Mouse (Mus musculus) midbrain, embryonic 15.5 days (tissue): ENCODE results near the gene Samd4b. TPM values are rescaled to one million over a fixed set of nuclear protein-coding genes. Genes with fewer than 3 reads are reported as not detected.
A peak's percentile ranks its signal among the peaks of the same experiment; 100 is the strongest.

Experiments used
- ATAC-seq: fragments of 200-750 bp; cut with Nextera tagmentation; replicated peaks from 2 replicates; pipeline ENCODE4 v1.8.0; 2017; ENCODE audit warnings: moderate TSS enrichment
- H3K27ac ChIP-seq: fragments of 300-500 bp; sonication (generic); 2 replicates; pipeline ENCODE4 v1.5.1; 2015; ENCODE audit warnings: mild to moderate bottlenecking, inconsistent platforms
- H3K27me3 ChIP-seq: fragments of 300-500 bp; sonication (generic); replicated peaks from 2 replicates; pipeline ENCODE4 v1.6.1; 2015; ENCODE audit warnings: inconsistent platforms
- H3K36me3 ChIP-seq: fragments of 300-500 bp; sonication (generic); replicated peaks from 2 replicates; pipeline ENCODE4 v1.6.1; 2015; ENCODE audit warnings: inconsistent platforms
- H3K4me1 ChIP-seq: fragments of 300-500 bp; sonication (generic); 2 replicates; pipeline ENCODE4 v1.6.1; 2015; ENCODE audit warnings: inconsistent platforms
- H3K4me2 ChIP-seq: fragments of 300-500 bp; sonication (generic); 2 replicates; pipeline ENCODE4 v1.6.1; 2015; ENCODE audit warnings: inconsistent platforms, mild to moderate bottlenecking, moderate library complexity
- H3K4me3 ChIP-seq: fragments of 300-500 bp; sonication (generic); 2 replicates; pipeline ENCODE4 v1.5.1; 2015; ENCODE audit warnings: mild to moderate bottlenecking, inconsistent platforms
- H3K9ac ChIP-seq: fragments of 300-500 bp; sonication (generic); 2 replicates; pipeline ENCODE4 v1.6.1; 2015; ENCODE audit warnings: mild to moderate bottlenecking, inconsistent platforms
- H3K9me3 ChIP-seq: fragments of 300-500 bp; sonication (generic); 2 replicates; pipeline ENCODE4 v1.6.1; 2016; ENCODE audit warnings: inconsistent platforms
- WGBS: fragments of 180-500 bp; shearing (Covaris S2); methylation state at CpG from one replicate; pipeline ENCODE4 v1.1.7; 2015; ENCODE audit warnings: mixed read lengths; 5-methylcytosine and 5-hydroxymethylcytosine counted together
- polyA plus RNA-seq: library from polyadenylated mRNA; unstranded; fragments of >200 nt; fragmentation: Nextera tagmentation; extraction: Ambion mirVana; gene quantifications from 2 replicates; pipeline ENCODE4 v1.2.1, GENCODE M21; 2015

The Samd4b gene
- polyA plus RNA-seq, 1 experiment from 2014 or later, result 22.8 TPM

DNA sequence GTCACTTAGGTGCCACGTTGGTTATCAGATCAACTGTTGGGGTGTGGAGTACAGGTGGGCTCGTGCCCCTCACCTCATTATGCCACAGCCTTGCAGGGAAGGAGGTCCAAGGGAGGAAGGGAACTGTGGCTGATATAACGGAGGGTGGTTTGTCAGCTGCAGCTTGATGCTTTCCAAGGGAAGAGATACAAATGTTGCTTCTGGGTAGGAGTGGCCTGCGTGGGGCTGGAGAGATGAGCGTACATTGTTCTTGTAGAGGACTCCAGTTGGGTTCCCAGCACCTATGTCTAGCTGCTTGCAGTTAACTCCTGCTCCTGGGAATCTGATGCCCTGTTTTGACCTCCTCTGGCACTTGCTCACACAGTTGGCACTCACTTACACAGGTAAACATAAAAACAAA is 5.2 kb upstream of the Samd4b start:
- no peak for ATAC-seq
- H3K36me3 ChIP-seq, result no peaks in the 10 kb centered on the region
- 79% methylated on average over 5 of the region's 5 CpGs for WGBS

DNA sequence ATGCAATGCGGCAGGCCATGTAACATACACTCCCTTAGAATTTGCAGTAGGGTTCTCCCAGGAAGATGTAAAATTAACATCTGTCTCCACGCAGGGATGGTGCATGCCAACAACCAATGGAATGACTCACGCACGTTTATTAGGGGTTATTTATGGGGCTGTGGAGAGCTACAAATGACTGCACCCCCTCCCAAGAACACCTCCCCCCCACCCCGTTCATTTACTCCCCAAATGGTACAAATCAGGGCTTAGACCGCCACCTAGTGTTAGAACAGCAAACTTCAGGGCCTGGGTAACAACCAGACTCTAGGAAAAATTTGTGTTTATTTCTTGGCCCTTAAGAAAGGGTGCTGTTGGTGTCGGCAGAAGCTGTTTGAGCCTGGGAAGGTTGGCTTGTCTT is 3.7 kb upstream of the Samd4b start:
- ATAC-seq, result no peak
- WGBS, result 28% methylated on average over 7 of the region's 7 CpGs
- peaks cover 19% of the 10 kb centered on the region for H3K4me1 ChIP-seq
- H3K9ac ChIP-seq, result no peak overlapping the region; the same call in 1 of the 2 replicates
- H3K4me2 ChIP-seq, result no peak overlapping the region; the same call in 1 of the 2 replicates
- no peaks in the 10 kb centered on the region for H3K36me3 ChIP-seq
- no peak overlapping the region for H3K27ac ChIP-seq
- H3K9me3 ChIP-seq, result no peaks in the 10 kb centered on the region
- no peak overlapping the region for H3K4me3 ChIP-seq
- no peaks in the 10 kb centered on the region for H3K27me3 ChIP-seq

More for the DNA sequence above, 5.2 kb upstream of the Samd4b start:
- Histone ChIP-seq H3K4me2 (no peak overlapping the region), H3K4me1 (peaks cover 11% of the 10 kb centered on the region; the same call in 1 of the 2 replicates), H3K4me3 (no peak overlapping the region), H3K27me3 (no peaks in the 10 kb centered on the region), H3K27ac (no peak overlapping the region), H3K9ac (no peak overlapping the region), H3K9me3 (no peaks in the 10 kb centered on the region)

DNA sequence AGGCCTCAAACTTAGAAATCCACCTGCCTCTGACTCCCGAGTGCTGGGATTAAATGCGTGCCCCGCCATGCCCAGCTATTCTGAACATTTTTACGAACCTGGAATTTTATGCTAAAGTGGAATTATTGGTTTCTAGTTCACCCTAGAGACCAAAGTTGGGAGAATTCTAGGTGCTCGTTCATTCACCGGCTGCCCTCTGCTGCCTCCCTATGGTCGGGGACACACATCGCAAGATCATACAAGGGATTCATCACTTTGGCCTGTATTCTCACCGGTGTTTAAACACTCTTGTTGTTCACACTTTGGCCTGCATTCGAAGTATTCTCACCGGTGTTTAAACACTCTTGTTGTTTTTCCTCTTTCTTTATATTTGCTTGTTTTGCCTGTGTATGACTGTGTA is 3.1 kb upstream of the Samd4b start:
- H3K27me3 ChIP-seq, result no peaks in the 10 kb centered on the region
- H3K9ac ChIP-seq, result no peak overlapping the region
- no peak for ATAC-seq
- no peaks in the 10 kb centered on the region for H3K36me3 ChIP-seq
- no peak overlapping the region for H3K4me3 ChIP-seq
- 19% methylated on average over 11 of the region's 11 CpGs for WGBS
- peaks cover 25% of the 10 kb centered on the region for H3K4me1 ChIP-seq
- H3K27ac ChIP-seq, result no peak overlapping the region
- H3K9me3 ChIP-seq, result no peaks in the 10 kb centered on the region
- H3K4me2 ChIP-seq, result no peak overlapping the region

DNA sequence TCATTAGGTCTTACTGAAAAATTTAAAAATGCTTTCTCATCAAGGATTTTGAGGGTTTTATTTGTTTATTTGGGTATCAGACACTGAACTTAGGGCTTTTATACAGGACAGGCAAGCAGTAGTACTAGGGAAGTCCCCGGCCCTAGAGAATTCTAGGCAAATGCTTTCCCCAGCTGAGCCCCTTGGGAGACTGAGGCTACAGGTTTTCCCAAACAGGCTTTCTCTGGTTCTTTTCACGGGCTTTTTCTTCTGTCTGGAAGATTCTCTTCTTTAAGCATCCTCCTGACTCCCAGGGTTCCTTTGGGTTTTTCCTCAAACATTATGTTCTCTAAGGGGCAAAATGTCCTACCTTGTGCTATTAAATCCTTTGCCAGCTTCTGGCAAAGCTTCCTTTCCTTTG is 1.0 kb upstream of the Samd4b start:
- Histone ChIP-seq H3K4me2 (no peak overlapping the region), H3K9me3 (no peaks in the 10 kb centered on the region), H3K27me3 (no peaks in the 10 kb centered on the region), H3K36me3 (no peaks in the 10 kb centered on the region), H3K27ac (no peak overlapping the region), H3K9ac (no peak overlapping the region), H3K4me1 (peaks cover 33% of the 10 kb centered on the region), H3K4me3 (no peak overlapping the region)
- 71% methylated on average over 2 of the region's 2 CpGs for WGBS
- no peak for ATAC-seq

DNA sequence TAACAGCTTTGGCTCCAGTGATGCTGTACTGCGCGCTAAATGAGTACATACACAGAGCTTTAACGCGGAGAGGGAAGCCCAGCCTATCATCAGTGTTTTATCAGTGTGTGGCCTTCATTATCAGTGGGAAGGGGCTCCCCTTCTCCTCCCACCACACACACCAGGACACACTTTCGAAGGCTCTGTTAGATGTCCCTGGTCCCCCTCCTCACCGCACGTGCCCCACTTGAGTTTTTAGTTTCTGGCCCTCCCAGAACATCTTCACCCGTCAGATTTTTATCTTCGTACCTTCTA is 720 bp downstream of the Samd4b start:
- peaks cover 40% of the 10 kb centered on the region for H3K4me1 ChIP-seq
- H3K4me2 ChIP-seq, result peak overlapping the region; percentile 85
- ATAC-seq, result peak; percentile 24; the same call in 1 of the 2 replicates
- 12% methylated on average over 9 of the region's 9 CpGs for WGBS
- no peaks in the 10 kb centered on the region for H3K36me3 ChIP-seq
- H3K4me3 ChIP-seq, result peak overlapping the region; percentile 55
- H3K27me3 ChIP-seq, result no peaks in the 10 kb centered on the region
- no peaks in the 10 kb centered on the region for H3K9me3 ChIP-seq
- H3K9ac ChIP-seq, result peak overlapping the region; percentile 39
- peak overlapping the region; percentile 78; the same call in 1 of the 2 replicates for H3K27ac ChIP-seq

DNA sequence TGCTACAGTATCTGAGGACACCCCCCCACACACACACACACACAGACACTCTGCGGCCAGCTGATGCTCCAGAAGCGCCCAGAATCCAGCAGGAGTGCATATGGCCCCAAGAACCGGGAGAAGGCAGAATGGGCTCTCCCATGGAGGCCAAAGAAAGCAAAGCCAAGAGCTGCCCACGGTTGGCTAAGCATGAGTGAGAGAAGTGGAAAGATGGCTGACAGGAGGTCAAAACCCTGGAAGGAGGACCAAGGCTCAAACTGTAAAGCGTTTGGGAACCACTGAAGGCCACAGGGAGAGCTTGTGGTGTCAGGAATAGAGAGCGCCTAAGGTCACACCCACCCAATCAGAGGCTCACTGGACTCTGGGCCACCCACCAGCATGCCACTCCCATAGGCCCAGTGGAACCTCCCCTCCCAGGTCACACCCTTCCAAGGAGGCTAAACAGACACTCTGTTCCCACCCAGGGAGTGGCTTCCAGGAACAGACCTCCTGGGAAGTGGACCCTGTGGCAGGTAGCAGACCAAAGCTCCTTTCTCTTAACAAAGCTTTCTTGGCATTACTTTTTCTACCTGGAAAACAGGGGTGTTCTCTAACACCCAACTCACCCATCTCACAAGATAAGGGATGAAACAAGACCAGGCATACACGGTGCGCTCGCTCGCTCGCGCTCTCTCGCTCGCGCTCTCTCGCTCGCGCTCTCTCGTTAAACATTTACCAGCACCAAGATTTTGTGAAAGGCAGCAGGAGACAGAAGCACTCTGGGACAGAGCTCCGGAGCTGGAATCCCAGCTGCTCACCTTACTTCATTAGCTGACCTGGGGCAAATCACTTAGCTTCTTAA is 1.3 kb downstream of the Samd4b start:
- WGBS, result 45% methylated on average over 20 of the region's 20 CpGs
- Histone ChIP-seq H3K9me3 (no peaks in the 10 kb centered on the region), H3K4me2 (peak overlapping the region; percentile 85), H3K9ac (peak overlapping the region; percentile 39), H3K4me3 (peak overlapping the region; percentile 55), H3K27me3 (no peaks in the 10 kb centered on the region), H3K36me3 (no peaks in the 10 kb centered on the region), H3K27ac (peak overlapping the region; percentile 78; the same call in 1 of the 2 replicates), H3K4me1 (peaks cover 40% of the 10 kb centered on the region)
- ATAC-seq, result no peak

DNA sequence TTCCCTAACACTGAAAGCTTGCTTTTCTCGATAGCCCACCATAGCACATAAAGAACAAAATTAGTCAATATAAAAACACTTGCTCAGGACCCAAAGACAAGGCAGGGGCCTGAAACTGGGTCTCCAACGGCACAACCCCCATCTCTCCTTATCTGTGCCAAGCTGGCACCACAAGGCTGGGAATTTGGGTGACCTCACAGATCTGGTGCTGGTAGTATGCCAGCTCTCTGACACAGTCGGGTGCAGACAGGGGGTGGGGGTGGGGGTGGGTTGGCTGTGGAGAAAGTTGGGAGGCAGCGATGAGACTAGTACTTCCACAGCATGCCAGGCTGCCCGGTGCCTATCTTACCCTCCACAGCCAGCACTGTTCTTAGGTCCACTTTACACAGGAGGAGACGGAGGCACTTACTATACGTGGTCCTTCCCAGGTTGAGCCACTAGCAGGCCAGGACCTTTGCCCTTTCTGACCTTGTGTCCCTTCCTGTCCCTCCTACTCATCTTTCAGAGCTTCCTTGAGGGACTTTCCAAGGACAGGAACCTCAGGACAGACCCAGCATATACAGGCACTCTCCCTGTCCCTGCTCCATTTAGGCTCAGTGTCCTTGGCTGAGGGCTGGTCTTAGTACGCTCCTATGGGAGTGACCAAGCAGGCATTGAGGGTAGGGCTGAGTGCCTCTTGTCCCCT is 2.1 kb downstream of the Samd4b start:
- Histone ChIP-seq H3K27me3 (no peaks in the 10 kb centered on the region), H3K27ac (no peak overlapping the region), H3K4me3 (no peak overlapping the region), H3K9ac (no peak overlapping the region), H3K4me2 (peak overlapping the region; percentile 85; the same call in 1 of the 2 replicates), H3K9me3 (no peaks in the 10 kb centered on the region), H3K36me3 (no peaks in the 10 kb centered on the region), H3K4me1 (peaks cover 35% of the 10 kb centered on the region)
- 74% methylated on average over 8 of the region's 8 CpGs for WGBS
- no peak for ATAC-seq

DNA sequence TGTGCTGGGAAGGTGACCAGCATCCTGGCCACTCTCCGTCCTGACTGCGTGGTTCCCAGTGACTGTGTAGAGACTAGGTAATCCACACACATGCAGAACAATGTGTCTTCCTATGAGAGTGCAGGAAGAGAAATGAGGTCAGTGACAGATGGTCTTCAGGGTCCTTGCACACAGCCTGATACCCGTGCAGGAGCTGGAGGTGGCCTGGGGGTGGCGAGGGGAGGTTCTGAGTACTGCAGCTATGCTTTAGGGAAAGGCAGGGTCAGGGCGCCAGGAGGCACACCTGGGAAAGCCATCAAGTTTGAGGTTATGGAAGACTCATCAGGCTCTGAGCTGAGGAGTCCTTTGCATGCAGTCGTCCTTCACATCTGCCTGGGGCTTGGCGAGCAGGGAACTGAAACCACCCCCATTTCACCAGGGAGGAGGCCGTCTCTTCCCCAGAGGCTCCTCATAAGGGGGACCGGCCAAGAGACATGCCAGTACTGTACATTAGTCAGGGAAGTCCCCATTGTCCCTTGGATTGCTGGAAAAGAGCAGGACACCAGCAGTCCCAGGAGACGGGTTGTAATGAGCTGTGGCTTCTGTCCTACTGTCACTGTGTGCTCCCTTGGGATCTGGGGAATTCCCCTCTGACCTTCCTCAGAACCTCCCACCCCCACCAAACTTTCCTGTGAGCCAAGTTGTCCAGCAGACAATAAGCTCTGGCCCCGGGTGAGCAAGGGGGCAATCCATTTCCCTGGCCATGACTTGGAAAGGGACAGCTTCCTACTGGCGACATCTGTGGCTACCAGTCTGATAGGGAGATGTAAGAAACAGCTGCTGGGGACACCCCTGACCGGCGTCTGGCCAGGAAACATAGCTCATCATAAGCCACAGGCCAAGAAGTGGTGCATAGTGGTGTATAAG is 4.5 kb downstream of the Samd4b start:
- H3K4me2 ChIP-seq, result no peak overlapping the region
- no peaks in the 10 kb centered on the region for H3K27me3 ChIP-seq
- H3K4me1 ChIP-seq, result peaks cover 33% of the 10 kb centered on the region
- H3K9ac ChIP-seq, result no peak overlapping the region
- no peak overlapping the region for H3K4me3 ChIP-seq
- WGBS, result 63% methylated on average over 14 of the region's 14 CpGs
- no peaks in the 10 kb centered on the region for H3K9me3 ChIP-seq
- H3K27ac ChIP-seq, result no peak overlapping the region
- no peak for ATAC-seq
- no peaks in the 10 kb centered on the region for H3K36me3 ChIP-seq

DNA sequence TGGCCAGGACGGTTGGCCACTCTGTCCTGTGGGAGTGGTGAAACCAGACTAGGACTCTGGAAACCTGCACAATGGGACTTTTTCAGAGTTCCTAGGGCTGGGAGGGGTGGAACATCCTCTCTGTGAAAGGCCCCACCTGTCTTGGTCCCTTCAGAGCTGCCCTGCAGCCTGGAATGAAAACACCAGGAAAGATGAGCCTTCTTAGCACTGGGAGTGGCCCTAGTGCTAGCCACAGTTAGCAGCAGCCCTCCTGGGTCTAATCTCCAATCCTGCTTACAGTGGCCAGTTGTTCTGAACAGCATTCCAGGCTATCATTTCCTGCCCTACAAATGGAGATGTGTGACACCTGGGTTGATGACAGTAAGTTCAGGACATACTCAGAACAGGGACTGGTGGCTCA is 6.1 kb downstream of the Samd4b start:
- ATAC-seq, result no peak
- Histone ChIP-seq H3K27me3 (no peaks in the 10 kb centered on the region), H3K4me2 (no peak overlapping the region), H3K9me3 (no peaks in the 10 kb centered on the region), H3K36me3 (no peaks in the 10 kb centered on the region), H3K9ac (no peak overlapping the region), H3K27ac (no peak overlapping the region), H3K4me3 (no peak overlapping the region), H3K4me1 (peaks cover 33% of the 10 kb centered on the region)
- WGBS, result 47% methylated on average over 1 of the region's 1 CpGs

DNA sequence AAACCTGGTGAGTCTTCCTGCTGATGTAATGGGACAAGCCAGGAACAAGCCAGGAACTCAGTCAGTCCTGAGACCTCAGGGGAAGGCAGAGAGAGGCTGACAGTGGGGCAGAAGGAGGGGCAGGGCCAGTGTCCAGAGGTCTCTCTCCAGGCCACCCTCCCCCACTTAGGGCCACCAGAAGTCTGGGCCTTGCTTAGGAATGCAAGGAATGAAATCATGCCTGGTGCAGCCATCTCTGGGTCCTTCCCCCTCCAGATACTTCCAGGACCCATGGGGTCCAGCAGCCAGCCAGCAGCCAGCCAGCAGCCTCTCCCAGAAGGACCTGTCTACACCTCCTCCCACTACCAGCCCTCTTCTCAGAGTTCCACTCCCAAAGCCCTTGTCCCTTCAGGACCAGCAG is 10.3 kb downstream of the Samd4b start:
- H3K36me3 ChIP-seq, result no peaks in the 10 kb centered on the region
- ATAC-seq, result no peak
- H3K4me3 ChIP-seq, result no peak overlapping the region
- H3K9me3 ChIP-seq, result no peaks in the 10 kb centered on the region
- H3K4me2 ChIP-seq, result no peak overlapping the region
- no peak overlapping the region for H3K9ac ChIP-seq
- no peak overlapping the region for H3K27ac ChIP-seq
- no peaks in the 10 kb centered on the region for H3K27me3 ChIP-seq
- peaks cover 13% of the 10 kb centered on the region for H3K4me1 ChIP-seq

DNA sequence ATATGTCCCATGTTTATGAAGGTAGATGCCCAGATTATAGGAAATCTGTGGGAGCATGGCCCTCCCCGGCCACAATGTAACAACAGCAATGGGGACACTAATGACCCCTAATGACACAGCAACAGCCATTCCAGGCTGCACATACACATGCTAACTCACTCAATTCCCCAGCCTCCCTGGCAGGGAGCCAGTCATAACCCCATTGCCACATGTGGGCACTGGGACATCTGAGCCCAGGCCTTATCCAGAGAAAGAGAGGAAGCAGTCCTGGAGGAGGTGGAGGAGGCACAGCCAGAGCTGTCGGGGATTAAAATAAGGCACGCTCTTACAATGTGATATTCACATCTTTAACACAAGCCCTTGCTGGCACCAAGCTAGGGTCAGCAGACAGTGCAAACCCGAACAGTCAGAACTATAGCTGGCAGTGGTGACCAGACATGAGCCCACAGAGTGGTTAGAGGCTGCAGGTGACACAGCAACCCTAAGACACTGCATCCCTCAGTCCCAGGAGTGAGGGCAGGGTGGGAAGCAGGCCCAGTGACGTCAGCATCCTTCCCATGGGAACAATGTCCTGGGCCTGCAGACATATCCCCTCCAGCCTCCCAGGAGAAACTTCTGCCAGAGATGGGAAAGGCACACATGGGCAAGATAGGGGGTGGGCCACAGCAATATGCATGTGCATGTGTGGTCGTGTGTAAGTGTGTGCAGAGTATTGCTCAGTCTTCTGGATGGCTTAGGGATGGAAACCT is 11.1 kb downstream of the Samd4b start:
- H3K4me1 ChIP-seq, result peaks cover 13% of the 10 kb centered on the region
- no peak overlapping the region for H3K27ac ChIP-seq
- no peak overlapping the region for H3K4me2 ChIP-seq
- H3K36me3 ChIP-seq, result no peaks in the 10 kb centered on the region
- no peak overlapping the region for H3K9ac ChIP-seq
- WGBS, result 60% methylated on average over 6 of the region's 6 CpGs
- H3K27me3 ChIP-seq, result no peaks in the 10 kb centered on the region
- no peak overlapping the region for H3K4me3 ChIP-seq
- H3K9me3 ChIP-seq, result no peaks in the 10 kb centered on the region
- ATAC-seq, result no peak
